Mouse (Mus musculus) E14TG2a.4 (cell line): ENCODE measurements around the gene Npat.

Experiments
- CTCF ChIP-seq: conservative IDR thresholded peaks from 2 replicates; pipeline ENCODE4 v1.5.1; 2014; ENCODE audit warnings: low read length
- NANOG ChIP-seq: IDR thresholded peaks from 2 replicates; pipeline ENCODE4 v1.6.1; 2014; ENCODE audit warnings: borderline replicate concordance, low read length, mixed read lengths
- POU5F1 ChIP-seq: IDR thresholded peaks from 2 replicates; pipeline ENCODE4 v1.6.1; 2014; ENCODE audit warnings: low read length, borderline replicate concordance

DNA sequence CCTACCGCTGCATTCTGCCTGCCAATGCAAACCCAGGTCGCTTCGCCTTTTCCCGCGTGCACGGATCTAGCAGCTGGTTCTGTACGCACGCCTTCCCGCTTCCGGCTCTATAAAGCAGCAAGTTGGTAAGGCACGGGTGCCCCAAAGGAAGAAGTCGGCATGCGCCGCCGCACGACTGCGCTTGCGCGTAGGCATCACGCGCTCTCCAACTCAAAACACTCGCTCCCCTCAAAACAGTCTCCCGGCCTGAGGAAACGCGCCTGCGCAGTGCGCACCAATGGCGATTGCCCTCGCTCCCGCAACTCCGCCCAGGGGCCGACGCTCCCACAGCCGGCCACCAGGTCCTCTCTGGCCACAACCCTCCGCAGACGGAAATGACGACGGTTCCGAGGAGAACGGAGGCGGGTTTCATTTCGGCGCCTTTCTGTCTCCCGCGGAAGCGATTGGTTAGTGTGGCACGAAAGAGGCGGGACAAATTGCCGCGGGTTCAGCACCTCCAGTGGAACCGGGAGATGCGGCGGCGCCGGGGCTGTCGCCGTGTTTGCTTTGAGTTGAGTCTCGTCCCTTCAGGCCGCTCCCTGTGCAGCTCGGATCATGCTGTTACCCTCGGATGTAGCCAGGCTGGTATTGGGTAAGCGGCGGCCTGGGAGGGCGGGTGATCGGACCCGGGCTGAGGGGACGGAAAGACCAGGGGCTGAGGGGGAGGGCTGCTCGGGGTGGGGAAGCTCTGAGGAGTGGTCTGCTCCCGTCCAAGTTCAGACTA, at the start of gene Npat, which contains the start of gene Atm:
- no peak for TF ChIP-seq CTCF
- no peak for TF ChIP-seq POU5F1
- no peak for TF ChIP-seq NANOG
